Mouse (Mus musculus) thymus, postnatal 4 days (tissue): ENCODE results near the gene Prnp.

ENCODE experiments used
- DNase-seq: peaks from one replicate; pipeline ENCODE4 v3.0.0; 2021

Gene Prnp

DNA sequence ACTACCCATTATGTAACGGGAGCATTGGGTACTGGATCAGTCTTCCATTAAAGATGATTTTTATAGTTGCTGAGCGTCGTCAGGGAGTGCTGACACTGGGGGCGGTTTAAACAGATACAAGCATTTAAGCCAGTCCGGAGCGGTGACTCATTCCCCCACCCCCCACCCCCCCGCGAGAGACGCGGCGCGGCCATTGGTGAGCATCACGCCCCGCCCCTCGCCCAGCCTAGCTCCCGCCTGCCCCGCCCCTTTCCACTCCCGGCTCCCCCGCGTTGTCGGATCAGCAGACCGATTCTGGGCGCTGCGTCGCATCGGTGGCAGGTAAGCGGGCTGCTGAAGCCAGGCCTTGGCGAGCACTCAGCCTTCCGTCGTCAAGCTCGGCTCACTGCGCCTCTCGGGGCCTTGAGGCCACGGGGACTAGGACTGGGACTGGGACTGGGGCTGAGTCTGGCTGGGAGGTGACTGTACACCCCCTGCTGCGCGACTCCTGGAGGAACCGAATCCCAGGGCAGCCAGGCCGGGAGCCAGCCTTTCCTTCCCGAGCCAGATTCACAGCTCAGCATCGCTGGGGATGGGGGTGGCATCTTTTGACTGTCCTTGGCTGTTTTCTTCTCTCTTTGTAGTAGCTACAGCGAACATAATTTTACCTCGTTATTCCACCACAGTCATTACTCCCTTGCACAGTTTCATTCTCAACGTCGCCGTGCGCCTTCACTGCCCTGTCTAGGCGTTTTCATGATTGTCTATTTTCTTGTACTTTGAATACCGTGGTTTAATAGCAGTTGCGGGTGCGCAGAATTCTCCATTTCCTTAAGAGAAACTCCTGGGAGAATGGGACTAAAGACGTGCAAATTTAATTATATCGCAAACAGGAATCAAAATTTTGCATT is at the start of gene Prnp, which contains the start of gene Prn:
Prnp (plus strand) TSS at position 246 of the 890 bp plus-strand sequence.
Prn (plus strand) TSS at position 275 of the 890 bp plus-strand sequence.
- DNase-seq: peak; percentile 97

DNA sequence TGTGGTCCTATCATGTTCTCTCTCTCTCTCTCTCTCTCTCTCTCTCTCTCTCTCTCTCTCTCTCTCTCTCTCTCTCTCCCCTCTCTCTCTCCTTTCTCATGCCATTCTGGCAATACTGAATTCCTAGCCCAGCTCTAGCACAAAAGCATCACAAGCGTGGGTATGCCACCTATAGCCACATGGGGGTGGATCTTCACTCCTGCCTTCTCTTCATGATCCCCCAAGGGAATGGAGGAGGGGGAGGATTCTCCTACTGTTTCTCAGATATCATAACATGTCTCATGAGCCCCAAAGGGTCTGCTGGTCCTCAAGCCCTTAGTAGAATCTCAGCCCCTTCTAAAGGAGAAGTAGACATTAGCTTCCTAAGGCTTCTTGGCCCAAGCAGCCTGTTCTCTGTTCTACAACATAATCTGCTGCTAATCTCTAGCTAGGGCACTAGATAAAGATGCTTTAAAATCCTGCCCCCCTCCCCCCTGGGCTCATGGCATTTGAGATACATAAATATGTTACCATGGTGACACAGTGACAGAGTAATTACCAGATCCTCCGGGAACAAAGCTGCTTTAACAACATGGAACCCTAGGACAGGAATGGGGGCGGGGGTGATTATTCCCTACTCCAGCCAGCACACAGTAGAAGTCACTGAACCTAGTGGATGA is 47.0 kb upstream of the Prnp start:
- DNase-seq: no peak

DNA sequence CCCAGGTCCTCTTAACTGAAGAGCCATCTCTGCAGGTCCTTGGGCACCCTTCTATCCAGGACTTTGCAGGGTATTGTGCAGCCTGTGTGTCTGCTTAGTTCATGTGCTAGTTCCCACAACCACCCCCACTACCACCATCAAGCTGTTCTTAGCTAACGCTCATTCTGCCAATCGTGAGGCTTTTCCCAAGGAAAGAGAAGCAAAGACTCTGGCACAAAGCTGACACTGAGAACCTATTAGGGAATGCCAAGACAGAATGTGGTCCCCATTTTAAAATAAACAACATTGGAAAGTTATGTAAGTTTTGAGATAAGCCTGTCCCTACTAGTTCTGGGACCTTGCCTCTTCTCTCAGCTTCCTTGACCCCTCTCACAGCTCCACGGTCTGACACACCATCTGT is 46.3 kb upstream of the Prnp start:
- no peak for DNase-seq

DNA sequence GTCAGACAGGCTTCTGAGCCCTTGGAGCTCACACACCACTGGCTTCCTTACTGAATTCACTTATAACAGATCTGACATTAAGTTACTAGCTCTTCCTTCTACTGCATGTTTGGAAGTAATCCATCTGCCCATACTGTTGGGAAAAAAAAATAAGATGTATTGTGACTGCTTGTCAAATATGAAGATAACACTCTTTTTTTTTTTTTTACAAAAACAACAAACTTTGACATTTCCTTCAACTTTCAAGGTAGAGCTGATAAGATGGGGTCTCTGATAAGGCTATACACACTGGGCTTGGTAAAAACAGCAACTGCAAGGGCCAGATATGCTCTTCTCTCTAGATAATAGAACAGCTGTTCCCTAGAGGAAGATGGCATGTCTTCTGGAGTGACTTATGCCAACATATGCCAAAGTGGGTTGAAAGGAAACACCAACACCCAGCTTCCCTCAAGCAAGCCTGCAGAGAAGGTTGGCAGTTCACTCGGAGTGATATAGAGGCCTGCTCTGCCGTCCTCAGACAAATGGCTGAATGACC is 45.4 kb upstream of the Prnp start:
- no peak for DNase-seq

DNA sequence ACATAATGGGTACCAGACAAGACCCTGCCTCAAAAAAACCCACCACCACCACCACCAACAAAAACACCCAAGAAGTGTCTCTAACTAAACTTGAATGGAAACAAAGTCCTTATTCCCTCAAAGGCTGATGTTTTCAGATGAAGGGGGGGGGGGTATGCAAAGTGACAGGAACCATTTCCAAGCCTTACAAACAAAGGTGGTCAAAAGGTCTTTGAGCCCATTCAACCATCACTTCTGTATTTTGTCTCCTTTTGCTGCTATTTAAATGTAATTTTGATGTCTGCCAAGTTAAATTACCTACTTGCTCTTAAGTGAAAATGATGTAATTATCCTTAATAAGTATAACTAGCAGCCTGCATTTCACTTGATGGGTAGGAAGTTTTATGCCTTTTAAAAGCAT is 43.1 kb upstream of the Prnp start:
- no peak for DNase-seq

DNA sequence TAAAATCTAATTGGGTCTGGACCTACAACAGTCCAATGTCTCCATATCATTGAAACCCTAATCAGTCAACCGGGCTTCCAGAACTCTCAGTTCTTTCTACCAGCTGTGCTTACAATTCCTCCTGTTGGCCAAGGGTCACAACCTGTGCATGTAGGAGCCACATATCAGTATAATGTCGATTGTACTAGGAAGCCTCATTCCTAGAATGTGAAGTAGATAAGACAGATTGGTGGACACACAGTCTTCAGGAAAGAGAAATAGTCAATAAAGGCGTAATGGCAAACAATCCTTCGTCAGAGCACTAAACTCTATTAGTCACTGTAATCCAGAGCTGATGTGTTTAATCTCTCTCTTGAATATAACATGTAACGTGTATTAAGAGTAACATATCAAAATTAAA is 40.7 kb upstream of the Prnp start:
- no peak for DNase-seq

DNA sequence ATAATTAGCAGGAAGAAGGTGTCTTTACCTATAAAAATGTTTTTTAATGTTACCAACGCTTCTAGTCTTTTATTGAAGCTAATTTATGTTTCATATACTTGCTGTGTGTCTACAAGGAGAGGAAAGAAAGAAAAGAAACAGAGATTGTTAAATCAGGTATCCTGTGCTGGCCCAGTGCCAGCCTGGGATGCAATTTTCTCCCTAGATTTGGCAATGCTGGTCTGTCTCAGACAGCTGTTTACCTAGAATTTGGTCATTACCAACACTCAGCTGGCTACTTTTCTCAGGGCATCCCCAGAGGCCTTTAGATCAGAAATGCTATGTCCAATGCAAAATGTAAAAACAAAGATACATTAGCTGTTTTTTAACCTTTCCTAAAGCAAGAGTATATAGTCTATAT is 36.4 kb upstream of the Prnp start:
- DNase-seq: no peak

DNA sequence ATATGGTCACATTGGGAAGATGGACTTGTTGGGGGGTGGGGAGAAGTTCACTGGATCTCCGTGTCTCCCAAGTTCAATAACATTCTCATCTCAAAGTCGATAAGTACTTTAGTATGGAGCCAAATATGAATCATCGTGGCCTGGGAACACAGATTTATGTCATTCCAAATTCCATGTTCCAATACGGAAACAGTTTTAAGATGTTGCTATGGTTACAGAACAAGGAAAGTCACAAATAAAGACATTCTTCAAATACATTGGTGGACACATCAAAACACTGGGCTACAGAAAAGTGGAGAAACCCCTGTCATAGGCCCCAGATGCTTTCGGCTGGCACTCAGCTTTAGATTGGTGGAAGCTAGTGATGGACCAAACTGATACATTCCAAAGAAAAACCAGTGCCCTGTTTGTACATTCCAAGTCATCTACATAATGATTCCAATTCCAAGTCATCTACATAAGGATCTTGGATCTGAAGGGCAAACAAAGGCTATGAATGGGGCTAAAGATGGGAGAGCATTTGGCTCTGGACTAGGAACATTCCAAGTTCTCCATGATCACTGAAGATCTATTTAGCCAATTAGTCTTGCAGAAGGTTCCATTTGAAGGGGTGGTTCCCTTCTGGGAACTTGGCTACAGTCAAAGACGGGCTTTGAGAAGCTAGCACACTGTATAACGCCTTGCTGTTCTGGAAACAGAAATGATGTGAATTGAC is 33.0 kb upstream of the Prnp start:
- DNase-seq: no peak

DNA sequence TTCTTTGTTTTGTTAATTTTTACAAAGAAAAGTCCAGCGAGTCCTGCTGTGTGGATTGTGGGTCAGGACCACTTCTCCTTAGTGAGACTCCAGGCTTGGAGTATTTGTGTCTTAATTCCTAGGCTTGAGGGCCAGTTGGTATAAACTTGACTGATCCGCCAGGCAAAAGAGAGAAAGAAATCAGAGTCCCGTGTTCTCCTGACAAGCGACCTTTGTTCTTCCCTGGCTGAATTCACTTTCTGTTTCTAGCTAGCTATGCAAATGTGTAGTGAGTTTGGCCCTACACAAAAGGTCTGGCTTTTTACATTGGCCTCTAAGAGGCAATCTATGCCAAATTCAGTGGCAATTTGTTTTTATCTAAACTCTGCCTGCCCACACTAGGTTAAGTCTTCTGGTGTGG is 28.0 kb upstream of the Prnp start:
- DNase-seq: no peak

DNA sequence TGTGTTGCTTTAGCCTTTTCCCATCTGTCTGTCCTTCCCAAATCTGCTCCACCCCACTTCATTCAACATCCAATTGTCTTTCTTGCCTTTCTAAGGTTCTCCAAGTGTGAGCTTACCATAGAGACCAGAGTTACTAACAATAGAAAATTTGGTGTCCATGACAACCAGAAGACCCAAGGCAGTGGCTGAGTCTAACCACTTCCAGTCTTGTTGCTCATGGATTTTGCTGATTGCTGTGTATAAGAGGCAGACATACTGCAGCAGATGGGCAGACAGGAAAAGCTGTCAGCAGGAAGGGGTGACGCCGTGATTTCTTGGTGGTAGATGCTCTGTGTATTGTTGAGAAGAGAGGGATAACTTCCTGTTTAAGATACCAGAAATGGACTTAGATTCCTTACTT is 26.6 kb upstream of the Prnp start:
- no peak for DNase-seq

DNA sequence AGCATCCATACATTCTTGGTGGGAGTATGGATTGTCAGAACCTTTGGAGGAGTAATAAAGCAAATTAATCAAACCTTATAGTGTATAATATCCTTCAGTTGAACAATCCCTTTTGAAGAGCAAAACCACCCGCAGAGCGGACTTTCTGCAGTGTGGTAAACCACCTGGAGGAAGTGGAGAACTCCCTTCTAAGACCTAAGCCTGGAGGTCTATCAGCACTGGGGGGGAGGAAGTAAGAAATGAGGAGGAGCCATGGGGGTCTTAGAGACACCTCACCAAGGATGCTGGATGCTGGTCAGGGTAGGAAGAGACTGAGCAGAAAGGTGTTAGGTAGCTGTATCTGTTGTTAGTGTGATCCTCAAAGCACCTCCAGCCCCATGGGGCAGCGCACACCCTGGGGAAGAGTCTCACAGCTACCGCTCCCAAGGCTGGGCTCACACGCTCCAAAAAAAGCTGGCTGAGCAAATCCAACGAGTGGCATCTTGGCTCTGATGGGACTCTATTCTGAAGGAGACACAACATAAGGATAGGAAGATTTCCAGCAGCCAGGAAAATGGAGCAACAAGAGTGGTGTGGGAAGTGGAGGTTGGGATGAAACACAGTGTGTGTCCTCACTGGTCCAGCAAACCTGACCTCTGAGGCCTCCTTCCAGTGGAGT is 23.1 kb upstream of the Prnp start:
- DNase-seq: peak; percentile 37

DNA sequence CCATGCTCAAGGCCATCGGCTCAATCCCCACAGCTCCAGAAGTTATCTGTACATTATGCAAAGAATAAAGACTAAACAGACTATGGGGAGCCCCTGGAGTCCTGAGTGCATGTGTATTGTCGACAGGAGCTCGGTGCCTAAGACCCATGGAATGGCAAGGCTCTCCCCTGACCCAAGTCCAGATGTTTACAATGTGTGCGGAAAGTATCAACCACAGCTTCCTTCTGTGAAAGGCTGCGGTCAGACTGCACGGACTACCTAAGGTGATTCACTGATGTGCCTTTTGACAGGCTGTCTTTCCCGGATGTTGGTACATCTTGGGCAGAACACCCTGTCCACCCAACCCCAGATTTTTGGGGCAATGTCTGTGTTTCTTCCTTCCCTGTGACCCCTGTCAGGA is 21.5 kb upstream of the Prnp start:
- DNase-seq: no peak

DNA sequence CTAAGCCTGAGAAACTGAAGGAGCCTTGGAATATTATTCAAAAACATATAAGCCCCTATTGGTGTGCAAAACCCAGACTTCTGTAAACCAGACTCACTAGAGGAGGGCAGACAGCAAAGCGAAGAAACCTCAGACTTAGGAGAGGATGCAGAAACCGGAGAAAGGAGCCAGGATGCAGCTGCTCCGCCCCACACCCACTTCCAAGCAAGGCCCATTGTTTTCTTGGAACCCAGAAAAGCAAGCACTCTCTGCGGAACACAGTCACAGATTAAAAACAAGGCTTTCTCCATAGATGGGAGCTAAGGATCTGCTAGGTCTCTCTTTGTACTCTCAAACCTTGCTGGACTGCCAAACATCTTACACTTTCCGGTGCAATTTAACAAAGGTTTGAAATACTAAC is 17.2 kb upstream of the Prnp start:
- no peak for DNase-seq

DNA sequence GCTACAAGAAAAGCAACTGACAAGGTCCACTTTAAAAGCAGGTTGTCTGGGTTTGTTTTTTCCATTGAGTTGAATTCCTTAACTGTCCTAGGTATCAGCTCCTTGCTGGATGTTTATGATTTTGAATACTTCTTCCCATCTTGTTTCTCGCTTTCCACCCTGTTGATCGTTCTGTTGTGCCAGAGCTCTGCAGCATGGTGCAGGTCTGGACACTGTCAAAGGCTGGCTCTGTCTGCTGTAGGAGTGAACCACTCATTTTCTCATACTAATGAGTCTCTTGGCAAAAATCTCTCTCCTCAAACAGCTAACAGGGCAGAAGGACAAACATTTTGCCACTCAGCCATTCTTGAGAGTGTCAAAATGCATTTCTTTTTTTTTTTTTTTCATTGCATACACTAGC is 14.6 kb upstream of the Prnp start:
- no peak for DNase-seq

DNA sequence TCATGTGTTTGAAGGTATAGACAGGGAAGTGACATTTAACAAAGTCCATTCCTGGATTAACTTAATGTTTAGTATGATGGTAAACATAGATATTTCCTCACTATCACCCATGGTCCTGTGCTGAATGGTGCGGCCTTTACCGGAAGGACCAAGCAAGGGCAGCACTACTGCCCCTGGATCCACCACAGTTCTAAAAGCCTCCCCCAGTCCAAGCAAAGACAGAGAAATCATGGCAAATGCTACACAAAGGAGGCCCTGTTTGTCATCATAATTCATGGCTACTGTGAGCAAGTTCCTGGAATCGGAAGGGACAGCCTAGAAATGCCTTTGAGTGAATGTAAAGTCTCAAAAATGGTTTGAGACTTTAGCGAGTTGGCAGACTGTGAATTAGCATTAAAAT is 13.7 kb upstream of the Prnp start:
- no peak for DNase-seq

DNA sequence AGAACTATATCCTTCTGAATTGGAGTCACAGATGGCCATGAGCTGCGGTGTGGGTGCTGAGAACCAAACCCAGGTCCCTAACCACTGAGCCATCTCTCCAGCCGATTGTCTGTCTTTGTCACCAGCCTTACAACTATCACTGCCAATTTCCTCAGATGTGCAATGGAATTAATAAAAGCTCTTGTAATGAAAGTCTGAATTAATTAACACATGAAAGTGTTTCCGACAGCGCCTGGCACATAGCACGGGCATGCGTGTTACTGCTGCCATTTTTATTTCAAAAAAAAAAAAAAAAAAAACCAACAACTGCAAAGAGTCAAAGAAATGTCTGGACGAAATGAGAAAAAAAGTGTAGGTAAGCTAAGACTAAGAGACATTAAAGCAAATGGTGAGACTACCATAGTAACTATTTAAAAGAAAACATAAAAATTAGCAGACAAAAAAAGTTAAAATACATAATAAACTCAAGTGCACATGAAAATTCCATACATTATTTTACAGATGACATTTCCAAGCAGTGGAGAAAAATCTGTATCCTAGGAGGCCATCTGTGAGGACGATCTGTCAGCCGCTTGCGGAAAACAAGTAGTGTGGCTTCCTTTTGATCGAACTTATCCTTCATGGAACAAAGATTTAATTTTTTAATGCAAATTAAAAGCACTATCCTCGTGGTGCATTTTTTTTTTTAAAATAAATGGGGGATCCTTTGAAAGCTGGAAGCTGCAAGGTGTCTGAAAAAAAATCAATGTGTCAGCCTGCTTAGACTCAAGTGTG is 12.2 kb upstream of the Prnp start:
- no peak for DNase-seq

DNA sequence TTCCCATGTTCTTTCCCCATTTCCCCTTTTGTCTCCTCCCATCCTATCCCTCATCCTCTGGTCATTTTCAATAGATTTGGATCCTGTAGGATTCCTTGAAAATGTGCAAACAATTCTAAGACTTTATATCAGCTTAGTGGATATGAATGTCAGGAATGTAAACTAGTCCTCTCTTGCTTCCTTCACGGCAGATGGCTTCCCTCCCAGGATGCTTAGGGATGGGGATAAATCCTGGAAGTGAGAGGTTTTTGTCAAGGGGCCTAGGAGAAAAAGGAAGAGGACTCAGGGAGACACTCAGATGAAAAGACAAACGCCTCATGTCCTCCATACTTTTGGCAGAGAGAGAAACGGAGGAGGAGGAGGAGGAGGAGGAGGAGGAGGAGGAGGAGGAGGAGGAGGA is 7.3 kb upstream of the Prnp start:
- no peak for DNase-seq

DNA sequence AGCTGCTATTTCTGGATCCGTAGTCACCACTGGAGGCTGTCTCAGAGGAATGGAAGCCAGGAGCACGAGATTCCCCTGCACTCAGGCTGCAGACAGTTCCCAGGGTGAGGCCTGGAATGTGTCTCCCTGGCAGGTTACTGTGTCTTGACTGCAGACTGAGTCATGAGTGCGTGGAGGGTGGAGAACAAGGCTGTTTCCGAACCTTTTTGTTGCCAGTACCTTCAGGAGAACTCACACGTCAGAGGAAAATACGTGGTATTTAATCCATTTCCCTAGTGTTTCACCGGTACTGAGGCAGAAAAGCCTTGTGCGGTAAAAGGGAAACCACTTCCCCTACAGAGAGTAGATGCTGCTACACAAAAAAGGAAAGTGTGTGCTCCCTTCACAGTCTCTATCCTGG is 6.9 kb upstream of the Prnp start:
- no peak for DNase-seq

DNA sequence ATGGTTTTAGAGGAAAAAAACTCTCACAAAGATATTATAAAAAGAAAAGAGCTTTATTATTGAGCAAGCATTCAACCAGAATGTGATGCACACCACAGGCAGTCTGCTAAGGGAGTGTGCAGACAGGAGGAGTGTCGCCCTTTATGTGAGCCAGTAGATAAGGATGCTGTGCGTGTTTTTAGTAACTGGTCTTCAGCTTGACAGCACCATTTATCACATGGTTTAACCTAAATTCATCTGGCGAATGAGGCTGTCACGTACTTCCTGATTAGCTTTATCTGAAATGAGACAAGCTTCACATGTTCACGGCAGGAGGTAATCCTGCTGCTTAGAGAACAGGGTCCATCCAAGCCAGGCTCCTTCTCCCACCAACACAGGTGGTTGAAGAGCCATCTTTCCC is 4.7 kb upstream of the Prnp start:
- DNase-seq: no peak

DNA sequence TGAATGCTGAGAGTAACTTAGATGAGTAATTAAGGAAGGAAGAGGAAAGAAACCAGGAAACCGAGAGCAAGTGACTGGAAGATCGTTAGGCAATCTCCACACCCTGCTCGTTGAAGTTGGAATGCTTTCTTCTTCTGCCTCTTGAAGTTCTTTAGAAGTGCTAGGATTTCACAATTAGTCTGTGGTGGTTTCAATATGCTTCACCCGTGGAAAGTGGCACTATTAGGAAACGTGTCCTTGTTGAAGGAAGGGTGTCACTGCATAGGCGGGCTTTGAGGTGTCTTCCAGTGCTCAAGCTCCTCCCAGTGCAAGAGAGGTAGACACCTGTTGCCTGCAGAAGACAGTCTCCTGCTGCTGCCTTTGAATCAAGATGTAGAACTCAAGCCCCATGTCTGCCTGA is 4.0 kb upstream of the Prnp start:
- DNase-seq: no peak

DNA sequence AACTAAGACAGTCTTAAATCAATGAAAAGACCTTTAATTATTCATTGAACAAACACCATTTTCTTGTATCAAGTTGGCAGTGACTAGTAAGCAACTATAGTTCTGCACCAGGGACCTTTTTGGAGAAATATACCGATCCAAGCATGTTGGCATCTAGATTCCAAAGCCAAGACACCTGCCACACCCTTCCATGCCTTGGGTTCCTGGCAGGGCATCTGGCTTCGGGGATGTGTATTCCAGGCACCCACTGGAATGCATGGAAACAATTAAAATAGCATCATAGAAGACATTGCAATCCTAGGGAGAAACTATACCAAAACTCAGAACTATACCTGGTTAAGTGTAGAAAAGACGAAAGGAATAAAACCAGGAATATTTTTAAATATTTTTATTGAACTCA is 3.5 kb upstream of the Prnp start:
- no peak for DNase-seq

DNA sequence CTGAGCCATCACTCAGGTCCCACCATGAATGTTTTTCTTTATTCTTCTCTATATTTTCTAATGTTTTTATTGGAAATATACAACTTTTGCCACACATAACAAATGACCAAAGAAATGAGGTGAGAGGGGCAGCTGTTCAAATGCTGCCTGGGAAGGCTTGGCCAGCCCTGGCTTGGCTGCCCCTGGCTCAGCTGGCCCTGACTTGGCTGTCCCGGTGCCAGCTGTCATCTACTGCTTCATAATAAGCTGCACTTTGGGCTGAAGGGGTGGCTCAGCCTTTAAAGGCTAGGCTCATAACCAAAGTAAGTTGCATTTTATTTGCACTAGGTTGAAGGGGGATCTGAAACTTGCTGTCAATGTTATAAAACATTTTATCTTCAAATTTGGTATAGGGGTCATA is 2.9 kb upstream of the Prnp start:
- DNase-seq: no peak
